Mouse (Mus musculus): ENCODE measurements at regions not wholly inside any gene's neighbourhood (a gene's known extent, or its start where the extent isn't known, plus 50 kb on each side); places are given as distances from the start of the nearest gene placed in this dataset.

DNA sequence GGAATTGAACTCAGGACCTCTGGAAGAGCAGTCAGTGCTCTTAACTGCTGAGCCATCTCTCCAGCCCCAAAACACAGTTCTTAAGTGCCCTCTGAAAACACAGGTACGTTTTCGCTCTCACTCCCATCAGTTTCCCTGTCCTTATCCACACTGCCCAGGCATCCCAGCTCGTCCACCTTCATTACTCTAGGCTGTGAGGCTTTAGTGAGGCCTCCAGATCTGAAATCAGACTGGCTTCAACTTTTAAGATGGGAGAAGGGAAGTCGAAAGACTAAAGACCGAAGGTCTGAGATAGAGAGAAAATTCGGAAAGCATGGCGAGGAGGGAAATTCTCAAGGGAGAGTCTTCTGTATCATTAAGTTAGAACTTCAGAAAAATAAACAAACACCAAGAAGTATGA, 54.8 kb upstream of the Tet2 start:
- H3K9ac ChIP-seq (ENCODE audit: low read depth, low read length): no peak overlapping the region
- no peaks in the 10 kb centered on the region for H3K9me3 ChIP-seq (ENCODE audit: control insufficient read depth, low read length)
- WGBS: 90% methylated on average over 7 of the region's 7 CpGs
- no peak overlapping the region for H3K27ac ChIP-seq (ENCODE audit: low read depth, low read length)
- no peak overlapping the region for H3K4me3 ChIP-seq (ENCODE audit: low read length)
- H3K4me1 ChIP-seq (ENCODE audit: control insufficient read depth, insufficient read depth, low read depth, low read length): peaks cover 7% of the 10 kb centered on the region
- no peaks in the 10 kb centered on the region for H3K27me3 ChIP-seq (replicated peaks; ENCODE audit: control insufficient read depth, insufficient read depth, low read length)
- H3K36me3 ChIP-seq (ENCODE audit: control insufficient read depth, insufficient read depth, low read length): no peaks in the 10 kb centered on the region
- no peak for ATAC-seq
- H3K4me2 ChIP-seq (ENCODE audit: low read length): no peak overlapping the region

DNA sequence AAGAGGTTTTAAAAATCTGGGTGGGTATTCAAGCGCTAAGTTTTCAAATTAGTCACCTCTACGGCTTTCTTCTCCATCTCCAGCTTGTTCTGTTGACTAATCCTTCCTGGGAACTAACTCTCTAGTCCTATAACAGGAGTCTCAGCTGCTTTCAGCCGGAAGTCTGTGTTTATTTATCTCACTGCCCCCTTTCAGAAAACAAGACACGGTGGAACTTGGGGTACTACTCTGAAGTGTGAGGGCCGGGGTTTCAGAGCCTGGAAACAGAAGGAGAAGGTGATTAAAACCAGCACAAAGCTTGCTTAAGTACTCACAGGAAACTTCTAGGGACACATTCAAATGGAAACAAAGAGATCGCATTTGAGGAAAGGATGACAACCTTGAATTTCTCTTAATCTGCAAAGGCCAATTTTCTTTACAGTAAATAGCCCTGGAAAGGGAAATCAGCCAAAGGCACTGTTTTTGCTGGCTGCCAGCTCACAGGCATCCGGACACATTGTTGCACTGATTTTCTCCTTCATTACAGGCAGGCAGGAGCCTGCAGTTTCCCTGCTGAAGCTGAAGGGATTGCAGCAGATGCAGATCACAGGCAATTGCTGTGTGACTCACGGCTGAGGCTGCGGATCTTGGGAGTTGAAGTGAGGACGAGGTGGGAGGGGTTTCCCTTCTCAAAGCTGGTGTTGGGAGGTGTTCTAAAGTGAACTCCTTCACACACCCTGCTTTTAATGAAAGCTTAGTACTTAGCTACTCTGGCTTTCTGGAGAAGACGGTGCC, 55.7 kb upstream of the Tet2 start:
- H3K9ac ChIP-seq (ENCODE audit: low read depth, low read length): peak overlapping the region; percentile 19; the same call in 1 of the 2 replicates
- H3K36me3 ChIP-seq (ENCODE audit: control insufficient read depth, insufficient read depth, low read length): no peaks in the 10 kb centered on the region
- no peaks in the 10 kb centered on the region for H3K27me3 ChIP-seq (replicated peaks; ENCODE audit: control insufficient read depth, insufficient read depth, low read length)
- 24% methylated on average over 11 of the region's 11 CpGs for WGBS
- H3K4me2 ChIP-seq (ENCODE audit: low read length): peak overlapping the region; percentile 30
- no peak overlapping the region for H3K4me3 ChIP-seq (ENCODE audit: low read length)
- H3K9me3 ChIP-seq (ENCODE audit: control insufficient read depth, low read length): no peaks in the 10 kb centered on the region
- H3K27ac ChIP-seq (ENCODE audit: low read depth, low read length): no peak overlapping the region; the same call in 1 of the 2 replicates
- peak; percentile 79 for ATAC-seq
- peaks cover 7% of the 10 kb centered on the region for H3K4me1 ChIP-seq (ENCODE audit: control insufficient read depth, insufficient read depth, low read depth, low read length)

DNA sequence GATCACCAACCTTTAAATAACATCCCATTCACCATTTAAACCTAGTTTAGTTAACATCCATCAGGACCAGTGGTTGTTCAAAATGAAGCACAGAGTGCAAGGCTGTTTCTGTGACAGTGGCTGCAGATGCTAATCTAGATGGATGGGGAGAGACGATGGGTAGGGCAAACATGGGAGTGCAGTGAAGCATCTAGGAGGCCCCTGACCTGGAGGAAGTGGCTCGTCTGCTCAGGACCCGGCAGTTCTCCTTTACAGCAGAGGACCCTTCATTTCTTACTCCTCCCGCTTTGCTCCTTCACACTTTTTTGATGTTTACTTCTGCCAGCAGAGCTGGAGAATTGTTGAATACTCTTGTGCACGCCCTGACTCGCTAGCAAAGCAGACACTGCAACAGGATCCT, 60.5 kb upstream of the Tet2 start:
- Histone ChIP-seq H3K9me3 (ENCODE audit: control insufficient read depth, low read length) (no peaks in the 10 kb centered on the region), H3K4me1 (ENCODE audit: control insufficient read depth, insufficient read depth, low read depth, low read length) (peaks cover 6% of the 10 kb centered on the region), H3K9ac (ENCODE audit: low read depth, low read length) (no peak overlapping the region), H3K36me3 (ENCODE audit: control insufficient read depth, insufficient read depth, low read length) (no peaks in the 10 kb centered on the region), H3K27me3 (replicated peaks; ENCODE audit: control insufficient read depth, insufficient read depth, low read length) (no peaks in the 10 kb centered on the region), H3K4me2 (ENCODE audit: low read length) (no peak overlapping the region), H3K4me3 (ENCODE audit: low read length) (no peak overlapping the region), H3K27ac (ENCODE audit: low read depth, low read length) (no peak overlapping the region)
- no peak for ATAC-seq
- 93% methylated on average over 6 of the region's 6 CpGs for WGBS

GRCm38 (mm10) chr3:133608845-133609261, 63.9 kb upstream of the Tet2 start:
- no peak overlapping the region for H3K4me3 ChIP-seq (ENCODE audit: low read length)
- no peaks in the 10 kb centered on the region for H3K9me3 ChIP-seq (ENCODE audit: control insufficient read depth, low read length)
- WGBS: 94% methylated on average over 3 of the region's 3 CpGs
- H3K27ac ChIP-seq (ENCODE audit: low read depth, low read length): no peak overlapping the region
- H3K4me1 ChIP-seq (ENCODE audit: control insufficient read depth, insufficient read depth, low read depth, low read length): no peaks in the 10 kb centered on the region; the same call in 1 of the 2 replicates
- no peak for ATAC-seq
- H3K9ac ChIP-seq (ENCODE audit: low read depth, low read length): no peak overlapping the region
- H3K36me3 ChIP-seq (ENCODE audit: control insufficient read depth, insufficient read depth, low read length): no peaks in the 10 kb centered on the region
- H3K4me2 ChIP-seq (ENCODE audit: low read length): no peak overlapping the region
- no peaks in the 10 kb centered on the region for H3K27me3 ChIP-seq (replicated peaks; ENCODE audit: control insufficient read depth, insufficient read depth, low read length)

- H3K4me2 ChIP-seq (ENCODE audit: low read length): peak overlapping the region; percentile 59
Observed at GRCm38 (mm10) chr3:133613836-133614711, 69.1 kb upstream of the Tet2 start.

DNA sequence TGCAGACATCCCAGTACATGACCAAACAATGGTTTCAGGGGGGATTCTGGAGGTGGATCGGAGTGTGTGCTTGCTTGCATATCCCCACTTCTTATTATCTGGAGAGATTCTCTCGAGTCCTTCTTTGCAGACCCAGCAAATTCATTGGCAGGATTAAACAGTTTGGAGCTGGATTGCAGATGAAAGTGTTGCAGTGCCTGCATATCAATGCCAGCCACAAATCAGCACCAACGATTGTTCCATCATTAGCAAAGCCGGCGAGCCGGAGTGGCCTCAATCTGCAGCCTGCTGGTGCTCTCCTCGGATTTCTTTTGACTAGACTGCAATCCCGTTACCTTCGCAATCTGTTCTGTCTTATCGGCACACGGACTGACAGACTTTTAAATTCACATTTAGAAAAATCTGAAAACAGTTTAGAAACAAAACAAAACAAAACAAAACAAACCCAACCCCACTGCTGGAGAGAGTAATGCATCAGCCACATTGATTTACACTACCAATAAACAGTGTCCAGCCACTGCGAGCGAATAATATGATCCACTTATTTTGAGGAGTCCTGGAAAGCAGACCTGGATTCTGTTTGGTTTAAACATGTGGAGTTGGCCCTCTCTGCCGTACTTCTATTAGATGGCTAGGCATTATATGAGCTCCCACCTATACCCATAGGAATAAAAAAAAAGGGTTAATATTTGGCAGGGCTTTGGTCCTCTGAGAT, 69.9 kb upstream of the Tet2 start:
- H3K27ac ChIP-seq (ENCODE audit: low read depth, low read length): peak overlapping the region; percentile 51

More at GRCm38 (mm10) chr3:133613836-133614711, 69.1 kb upstream of the Tet2 start:
- H3K4me1 ChIP-seq (ENCODE audit: control insufficient read depth, insufficient read depth, low read depth, low read length): peaks cover 3% of the 10 kb centered on the region
- H3K36me3 ChIP-seq (ENCODE audit: control insufficient read depth, insufficient read depth, low read length): no peaks in the 10 kb centered on the region
- peak overlapping the region; percentile 53 for H3K9ac ChIP-seq (ENCODE audit: low read depth, low read length)
- H3K9me3 ChIP-seq (ENCODE audit: control insufficient read depth, low read length): no peaks in the 10 kb centered on the region
- peak overlapping the region; percentile 31 for H3K4me3 ChIP-seq (ENCODE audit: low read length)
- H3K27ac ChIP-seq (ENCODE audit: low read depth, low read length): peak overlapping the region; percentile 54
- H3K27me3 ChIP-seq (replicated peaks; ENCODE audit: control insufficient read depth, insufficient read depth, low read length): no peaks in the 10 kb centered on the region
- peak; percentile 67 for ATAC-seq
- 11% methylated on average over 12 of the region's 12 CpGs for WGBS

GRCm38 (mm10) chr3:133617036-133617435, 72.1 kb upstream of the Tet2 start:
- no peak for ATAC-seq
- no peaks in the 10 kb centered on the region for H3K36me3 ChIP-seq (ENCODE audit: control insufficient read depth, insufficient read depth, low read length)
- H3K27ac ChIP-seq (ENCODE audit: low read depth, low read length): no peak overlapping the region
- H3K4me2 ChIP-seq (ENCODE audit: low read length): no peak overlapping the region
- no peaks in the 10 kb centered on the region for H3K27me3 ChIP-seq (replicated peaks; ENCODE audit: control insufficient read depth, insufficient read depth, low read length)
- no peak overlapping the region for H3K4me3 ChIP-seq (ENCODE audit: low read length)
- no peak overlapping the region for H3K9ac ChIP-seq (ENCODE audit: low read depth, low read length)
- no peaks in the 10 kb centered on the region for H3K9me3 ChIP-seq (ENCODE audit: control insufficient read depth, low read length)
- WGBS: 76% methylated on average over 2 of the region's 2 CpGs
- peaks cover 3% of the 10 kb centered on the region for H3K4me1 ChIP-seq (ENCODE audit: control insufficient read depth, insufficient read depth, low read depth, low read length)

More for the DNA sequence above, 69.9 kb upstream of the Tet2 start:
- peak overlapping the region; percentile 31 for H3K4me3 ChIP-seq (ENCODE audit: low read length)
- H3K9ac ChIP-seq (ENCODE audit: low read depth, low read length): peak overlapping the region; percentile 53
- peak; percentile 82 for ATAC-seq
- no peaks in the 10 kb centered on the region for H3K9me3 ChIP-seq (ENCODE audit: control insufficient read depth, low read length)
- WGBS: 21% methylated on average over 14 of the region's 14 CpGs
- no peaks in the 10 kb centered on the region for H3K36me3 ChIP-seq (ENCODE audit: control insufficient read depth, insufficient read depth, low read length)
- no peaks in the 10 kb centered on the region for H3K27me3 ChIP-seq (replicated peaks; ENCODE audit: control insufficient read depth, insufficient read depth, low read length)
- H3K4me1 ChIP-seq (ENCODE audit: control insufficient read depth, insufficient read depth, low read depth, low read length): peaks cover 3% of the 10 kb centered on the region
- H3K4me2 ChIP-seq (ENCODE audit: low read length): peak overlapping the region; percentile 59

DNA sequence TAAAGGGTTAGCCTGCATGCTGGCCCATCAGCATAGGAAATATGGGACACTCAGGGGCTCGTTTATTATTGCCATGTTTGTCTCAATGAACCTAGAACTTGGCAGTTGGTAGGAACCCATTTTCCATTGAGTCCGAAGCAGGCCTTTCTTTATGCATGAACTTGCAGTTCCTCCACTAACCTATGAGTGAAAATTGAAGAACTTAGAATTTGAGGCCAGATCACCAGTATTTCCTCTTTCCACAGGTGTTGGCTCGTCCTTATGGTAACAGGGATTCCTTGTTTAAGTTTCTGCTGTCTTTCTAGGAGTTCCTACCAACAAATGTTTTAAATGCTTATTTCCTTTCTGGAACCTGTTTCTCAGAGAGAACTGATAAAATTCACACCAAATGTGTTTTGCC, 73.6 kb upstream of the Tet2 start:
- 90% methylated on average over 3 of the region's 3 CpGs for whole genome bisulfite sequencing
- Histone ChIP-seq H3K36me3 (ENCODE audit: control insufficient read depth, insufficient read depth, low read length) (no peaks in the 10 kb centered on the region), H3K9ac (ENCODE audit: low read depth, low read length) (no peak overlapping the region), H3K27ac (ENCODE audit: low read depth, low read length) (no peak overlapping the region), H3K4me3 (ENCODE audit: low read length) (no peak overlapping the region), H3K4me1 (ENCODE audit: control insufficient read depth, insufficient read depth, low read depth, low read length) (peaks cover 3% of the 10 kb centered on the region), H3K4me2 (ENCODE audit: low read length) (no peak overlapping the region), H3K27me3 (replicated peaks; ENCODE audit: control insufficient read depth, insufficient read depth, low read length) (no peaks in the 10 kb centered on the region), H3K9me3 (ENCODE audit: control insufficient read depth, low read length) (no peaks in the 10 kb centered on the region)
- ATAC-seq: no peak

All from hindbrain, embryonic 16.5 days (tissue).